Mouse (Mus musculus): ENCODE measurements around the gene Ndc1. TPM values are rescaled to one million over a fixed set of nuclear protein-coding genes. Genes with fewer than 3 reads are reported as not detected.

Ndc1 gene
- 26.2 and 30.2 TPM in 2 replicates for polyA plus RNA-seq (2015; fragmentation: Nextera tagmentation; extraction: Ambion mirVana)

- Histone ChIP-seq H3K36me3 (peaks cover 4% of the 10 kb centered on the region; the same call in 1 of the 2 replicates), H3K27me3 (replicated peaks) (no peaks in the 10 kb centered on the region), H3K9ac (peak within 1 kb of the TSS; percentile 83), H3K4me2 (peak within 1 kb of the TSS; percentile 67), H3K4me3 (replicated peaks) (peak within 1 kb of the TSS; percentile 82), H3K27ac (peak within 1 kb of the TSS; percentile 79), H3K9me3 (no peaks in the 10 kb centered on the region), H3K4me1 (peaks cover 6% of the 10 kb centered on the region; the same call in 1 of the 2 replicates)
- WGBS: under 1% methylated on average over 51 of the region's 51 CpGs
- peak; percentile 98 for ATAC-seq (ENCODE audit: insufficient read depth, low FRiP score, low read depth)
These were observed at the start of gene Ndc1 for GRCm38 (mm10) chr4:107367567-107368314. Gene Ndc1 (plus strand): TSS chr4:107367784.

- Histone ChIP-seq H3K9ac (no peak overlapping the region), H3K27me3 (replicated peaks) (no peaks in the 10 kb centered on the region), H3K9me3 (no peaks in the 10 kb centered on the region), H3K27ac (no peak overlapping the region), H3K4me1 (peaks cover 8% of the 10 kb centered on the region), H3K36me3 (peaks cover 19% of the 10 kb centered on the region; the same call in 1 of the 2 replicates), H3K4me2 (no peak overlapping the region), H3K4me3 (replicated peaks) (no peak overlapping the region)
- no peak for ATAC-seq (ENCODE audit: insufficient read depth, low FRiP score, low read depth)
- WGBS: 82% methylated on average over 8 of the region's 8 CpGs
These were observed 48.9 kb upstream of the Ndc1 start for GRCm38 (mm10) chr4:107318646-107319045.

GRCm38 (mm10) chr4:107321041-107321440, 46.5 kb upstream of the Ndc1 start:
- Histone ChIP-seq H3K4me3 (replicated peaks) (no peak overlapping the region), H3K36me3 (peaks cover 19% of the 10 kb centered on the region; the same call in 1 of the 2 replicates), H3K27ac (no peak overlapping the region), H3K4me1 (no peaks in the 10 kb centered on the region), H3K9ac (no peak overlapping the region), H3K4me2 (no peak overlapping the region), H3K27me3 (replicated peaks) (no peaks in the 10 kb centered on the region), H3K9me3 (no peaks in the 10 kb centered on the region)
- ATAC-seq (ENCODE audit: insufficient read depth, low FRiP score, low read depth): no peak
- 85% methylated on average over 2 of the region's 2 CpGs for WGBS

- Histone ChIP-seq H3K4me2 (no peak overlapping the region), H3K27me3 (replicated peaks) (no peaks in the 10 kb centered on the region), H3K9ac (no peak overlapping the region), H3K4me3 (replicated peaks) (no peak overlapping the region), H3K36me3 (peaks cover 13% of the 10 kb centered on the region; the same call in 1 of the 2 replicates), H3K4me1 (no peaks in the 10 kb centered on the region), H3K9me3 (no peaks in the 10 kb centered on the region), H3K27ac (no peak overlapping the region)
- 82% methylated on average over 2 of the region's 2 CpGs for WGBS
- ATAC-seq (ENCODE audit: insufficient read depth, low FRiP score, low read depth): no peak
These were observed 44.5 kb upstream of the Ndc1 start for GRCm38 (mm10) chr4:107323113-107323512.

GRCm38 (mm10) chr4:107328530-107328929, 39.1 kb upstream of the Ndc1 start:
- Histone ChIP-seq H3K36me3 (no peaks in the 10 kb centered on the region), H3K4me1 (no peaks in the 10 kb centered on the region), H3K9me3 (no peaks in the 10 kb centered on the region), H3K27me3 (replicated peaks) (no peaks in the 10 kb centered on the region), H3K4me3 (replicated peaks) (no peak overlapping the region), H3K27ac (no peak overlapping the region), H3K4me2 (no peak overlapping the region), H3K9ac (no peak overlapping the region)
- no peak for ATAC-seq (ENCODE audit: insufficient read depth, low FRiP score, low read depth)
- 94% methylated on average over 8 of the region's 8 CpGs for WGBS

GRCm38 (mm10) chr4:107333514-107333913, 34.1 kb upstream of the Ndc1 start:
- Histone ChIP-seq H3K36me3 (0 out of 2 replicates have a peak, but pooled peaks cover 2% of the 10 kb centered on the region), H3K4me3 (replicated peaks) (no peak overlapping the region), H3K9ac (no peak overlapping the region), H3K9me3 (no peaks in the 10 kb centered on the region), H3K4me1 (no peaks in the 10 kb centered on the region), H3K27me3 (replicated peaks) (no peaks in the 10 kb centered on the region), H3K4me2 (no peak overlapping the region), H3K27ac (no peak overlapping the region)
- WGBS: 87% methylated on average over 4 of the region's 4 CpGs
- no peak for ATAC-seq (ENCODE audit: insufficient read depth, low FRiP score, low read depth)

- Histone ChIP-seq H3K4me3 (replicated peaks) (no peak overlapping the region), H3K36me3 (0 out of 2 replicates have a peak, but pooled peaks cover 2% of the 10 kb centered on the region), H3K9ac (no peak overlapping the region), H3K4me1 (no peaks in the 10 kb centered on the region), H3K4me2 (no peak overlapping the region), H3K9me3 (no peaks in the 10 kb centered on the region), H3K27ac (no peak overlapping the region), H3K27me3 (replicated peaks) (no peaks in the 10 kb centered on the region)
- no peak for ATAC-seq (ENCODE audit: insufficient read depth, low FRiP score, low read depth)
- 65% methylated on average over 8 of the region's 8 CpGs for WGBS
These were observed 31.2 kb upstream of the Ndc1 start for GRCm38 (mm10) chr4:107336356-107336755.

GRCm38 (mm10) chr4:107337455-107337854, 30.1 kb upstream of the Ndc1 start:
- Histone ChIP-seq H3K9me3 (no peaks in the 10 kb centered on the region), H3K36me3 (0 out of 2 replicates have a peak, but pooled peaks cover 2% of the 10 kb centered on the region), H3K9ac (no peak overlapping the region), H3K4me1 (no peaks in the 10 kb centered on the region), H3K4me3 (replicated peaks) (no peak overlapping the region), H3K27me3 (replicated peaks) (no peaks in the 10 kb centered on the region), H3K4me2 (no peak overlapping the region), H3K27ac (no peak overlapping the region)
- WGBS: 86% methylated on average over 5 of the region's 5 CpGs
- ATAC-seq (ENCODE audit: insufficient read depth, low FRiP score, low read depth): no peak

- ATAC-seq (ENCODE audit: insufficient read depth, low FRiP score, low read depth): no peak
- no peaks in the 10 kb centered on the region for H3K27me3 ChIP-seq (replicated peaks)
These were observed 26.2 kb upstream of the Ndc1 start for GRCm38 (mm10) chr4:107341354-107341753.

GRCm38 (mm10) chr4:107344612-107345011, 23.0 kb upstream of the Ndc1 start:
- no peak for ATAC-seq (ENCODE audit: insufficient read depth, low FRiP score, low read depth)
- H3K9ac ChIP-seq: no peak overlapping the region
- no peaks in the 10 kb centered on the region for H3K4me1 ChIP-seq
- no peak overlapping the region for H3K27ac ChIP-seq
- H3K36me3 ChIP-seq: peaks cover 5% of the 10 kb centered on the region; the same call in 1 of the 2 replicates
- no peak overlapping the region for H3K4me3 ChIP-seq (replicated peaks)
- H3K27me3 ChIP-seq (replicated peaks): no peaks in the 10 kb centered on the region
- WGBS: 84% methylated on average over 7 of the region's 7 CpGs
- H3K4me2 ChIP-seq: no peak overlapping the region
- no peaks in the 10 kb centered on the region for H3K9me3 ChIP-seq

More at GRCm38 (mm10) chr4:107341354-107341753, 26.2 kb upstream of the Ndc1 start:
- Histone ChIP-seq H3K4me1 (no peaks in the 10 kb centered on the region), H3K9ac (no peak overlapping the region), H3K27ac (no peak overlapping the region), H3K9me3 (no peaks in the 10 kb centered on the region), H3K4me3 (replicated peaks) (no peak overlapping the region), H3K4me2 (no peak overlapping the region), H3K36me3 (peaks cover 5% of the 10 kb centered on the region; the same call in 1 of the 2 replicates)
- 72% methylated on average over 5 of the region's 5 CpGs for WGBS

GRCm38 (mm10) chr4:107347221-107347620, 20.4 kb upstream of the Ndc1 start:
- Histone ChIP-seq H3K27me3 (replicated peaks) (no peaks in the 10 kb centered on the region), H3K4me3 (replicated peaks) (no peak overlapping the region), H3K9me3 (no peaks in the 10 kb centered on the region), H3K4me2 (no peak overlapping the region), H3K4me1 (no peaks in the 10 kb centered on the region), H3K27ac (no peak overlapping the region), H3K9ac (no peak overlapping the region), H3K36me3 (peaks cover 8% of the 10 kb centered on the region; the same call in 1 of the 2 replicates)
- no peak for ATAC-seq (ENCODE audit: insufficient read depth, low FRiP score, low read depth)
- 62% methylated on average over 6 of the region's 6 CpGs for WGBS

GRCm38 (mm10) chr4:107348529-107349310, 18.9 kb upstream of the Ndc1 start:
- no peak overlapping the region for H3K4me3 ChIP-seq (replicated peaks)
- H3K4me1 ChIP-seq: no peaks in the 10 kb centered on the region
- H3K9ac ChIP-seq: no peak overlapping the region
- peaks cover 8% of the 10 kb centered on the region; the same call in 1 of the 2 replicates for H3K36me3 ChIP-seq
- H3K27ac ChIP-seq: no peak overlapping the region
- WGBS: 70% methylated on average over 20 of the region's 20 CpGs
- no peak overlapping the region for H3K4me2 ChIP-seq
- ATAC-seq (ENCODE audit: insufficient read depth, low FRiP score, low read depth): no peak
- H3K27me3 ChIP-seq (replicated peaks): no peaks in the 10 kb centered on the region
- no peaks in the 10 kb centered on the region for H3K9me3 ChIP-seq

Measured in stomach, embryonic 15.5 days (tissue).